Mouse (Mus musculus): ENCODE data around the gene Iqsec2. TPM values are rescaled to one million over a fixed set of nuclear protein-coding genes. Genes with fewer than 3 reads are reported as not detected.
A peak's percentile ranks its signal among the peaks of the same experiment; 100 is the strongest.

Gene Iqsec2
- polyA plus RNA-seq (2015; fragmentation: Nextera tagmentation; extraction: Ambion mirVana): 6.5 and 7.3 TPM in 2 replicates

DNA sequence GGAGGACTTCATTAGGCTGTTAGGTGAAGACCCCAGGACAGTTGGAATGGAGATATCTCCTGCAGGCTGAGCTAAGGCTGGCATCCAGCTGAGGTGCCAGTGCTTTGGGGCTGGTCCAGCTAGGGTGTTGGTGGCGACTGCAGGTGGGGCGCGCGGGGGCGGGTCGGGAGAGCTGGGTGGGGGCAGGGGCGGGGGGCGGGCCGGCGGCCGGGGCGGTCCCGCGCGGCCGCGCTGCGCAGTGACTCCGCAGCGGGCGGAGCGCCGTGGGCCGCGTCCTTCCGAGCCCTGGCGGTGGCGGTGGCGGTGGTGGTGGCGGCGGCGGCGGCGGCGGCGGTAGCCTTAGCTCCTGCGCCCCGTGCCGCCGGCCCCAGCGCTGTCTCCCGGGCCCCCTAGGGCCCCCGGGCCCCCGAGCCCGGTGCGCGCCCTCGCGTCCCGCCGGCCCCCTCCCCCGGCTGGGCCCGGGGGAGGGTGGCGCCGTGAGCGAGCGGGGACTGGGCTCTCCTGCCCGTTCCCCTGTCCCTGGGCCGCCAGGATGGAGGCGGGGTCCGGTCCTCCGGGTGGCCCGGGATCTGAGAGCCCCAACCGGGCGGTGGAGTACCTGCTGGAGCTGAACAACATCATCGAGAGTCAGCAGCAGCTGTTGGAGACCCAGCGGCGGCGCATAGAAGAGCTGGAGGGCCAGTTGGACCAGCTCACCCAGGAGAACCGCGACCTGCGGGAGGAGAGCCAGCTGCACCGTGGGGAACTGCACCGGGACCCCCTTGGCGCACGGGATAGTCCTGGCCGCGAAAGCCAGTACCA, at the start of gene Iqsec2:
TSS of gene Iqsec2 (plus strand) at position 328 of the 801 bp plus-strand sequence.
- Histone ChIP-seq H3K4me2 (replicated peaks; ENCODE audit: low read depth) (peak within 1 kb of the TSS; percentile 81), H3K4me3 (ENCODE audit: low read depth, low read length) (peak within 1 kb of the TSS; percentile 59), H3K36me3 (ENCODE audit: control insufficient read depth, insufficient read depth) (no peaks in the 10 kb centered on the region), H3K4me1 (replicated peaks; ENCODE audit: control insufficient read depth, insufficient read depth, low read length) (no peaks in the 10 kb centered on the region), H3K27me3 (replicated peaks; ENCODE audit: control insufficient read depth, insufficient read depth, low read length) (peaks cover 5% of the 10 kb centered on the region; the same call in 1 of the 2 replicates), H3K9me3 (ENCODE audit: control insufficient read depth) (no peaks in the 10 kb centered on the region), H3K9ac (ENCODE audit: low read depth, low read length) (peak within 1 kb of the TSS; percentile 50; the same call in 1 of the 2 replicates), H3K27ac (ENCODE audit: low read depth, low read length) (no peak within 1 kb of the TSS)
- peak; percentile 28; the same call in 1 of the 2 replicates for ATAC-seq
- 20% methylated on average over 22 of the region's 78 CpGs for WGBS
- no peak for TF ChIP-seq CTCF (IDR thresholded peaks at IDR 0.05; ENCODE audit: low read depth)

GRCm38 (mm10) chrX:152097572-152097971, 46.5 kb upstream of the Iqsec2 start:
- Histone ChIP-seq H3K4me1 (replicated peaks; ENCODE audit: control insufficient read depth, insufficient read depth, low read length) (no peaks in the 10 kb centered on the region), H3K9ac (ENCODE audit: low read depth, low read length) (no peak overlapping the region), H3K4me2 (replicated peaks; ENCODE audit: low read depth) (no peak overlapping the region), H3K9me3 (ENCODE audit: control insufficient read depth) (no peaks in the 10 kb centered on the region), H3K36me3 (ENCODE audit: control insufficient read depth, insufficient read depth) (no peaks in the 10 kb centered on the region), H3K27me3 (replicated peaks; ENCODE audit: control insufficient read depth, insufficient read depth, low read length) (0 out of 2 replicates have a peak, but pooled peaks cover 3% of the 10 kb centered on the region), H3K27ac (ENCODE audit: low read depth, low read length) (no peak overlapping the region), H3K4me3 (ENCODE audit: low read depth, low read length) (no peak overlapping the region)
- no peak for TF ChIP-seq CTCF (IDR thresholded peaks at IDR 0.05; ENCODE audit: low read depth)
- no peak for ATAC-seq
- 39% methylated on average over 1 of the region's 1 CpGs for WGBS

- Histone ChIP-seq H3K27me3 (replicated peaks; ENCODE audit: control insufficient read depth, insufficient read depth, low read length) (no peaks in the 10 kb centered on the region), H3K27ac (ENCODE audit: low read depth, low read length) (no peak overlapping the region), H3K36me3 (ENCODE audit: control insufficient read depth, insufficient read depth) (no peaks in the 10 kb centered on the region), H3K4me3 (ENCODE audit: low read depth, low read length) (no peak overlapping the region), H3K9me3 (ENCODE audit: control insufficient read depth) (no peaks in the 10 kb centered on the region), H3K9ac (ENCODE audit: low read depth, low read length) (no peak overlapping the region), H3K4me2 (replicated peaks; ENCODE audit: low read depth) (no peak overlapping the region), H3K4me1 (replicated peaks; ENCODE audit: control insufficient read depth, insufficient read depth, low read length) (no peaks in the 10 kb centered on the region)
- ATAC-seq: no peak
- WGBS: 78% methylated on average over 1 of the region's 1 CpGs
- TF ChIP-seq CTCF (IDR thresholded peaks at IDR 0.05; ENCODE audit: low read depth): no peak
Measured at GRCm38 (mm10) chrX:152121687-152122086, 22.4 kb upstream of the Iqsec2 start.

DNA sequence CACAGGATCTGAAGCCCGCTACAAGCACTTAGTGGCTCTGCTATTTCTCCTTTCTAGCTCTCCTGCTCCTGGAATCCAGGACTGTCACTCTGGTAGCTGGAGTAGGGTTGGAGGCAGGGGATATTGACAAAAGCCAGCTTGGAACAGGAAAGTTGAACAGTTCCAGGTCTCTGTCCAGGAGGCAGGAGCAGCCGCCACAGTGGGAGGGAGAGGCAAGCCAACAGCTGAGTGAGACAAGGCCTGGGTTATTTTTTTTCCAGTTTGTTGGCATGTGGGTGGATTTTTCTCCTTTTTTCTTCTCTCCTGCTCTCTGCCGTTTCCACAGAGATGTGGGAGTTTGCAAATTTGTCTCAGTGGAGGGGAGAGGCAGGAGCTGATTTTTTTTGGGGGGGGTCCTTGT, 13.3 kb upstream of the Iqsec2 start:
- Histone ChIP-seq H3K9ac (ENCODE audit: low read depth, low read length) (no peak overlapping the region), H3K4me3 (ENCODE audit: low read depth, low read length) (no peak overlapping the region), H3K36me3 (ENCODE audit: control insufficient read depth, insufficient read depth) (no peaks in the 10 kb centered on the region), H3K4me2 (replicated peaks; ENCODE audit: low read depth) (no peak overlapping the region), H3K27ac (ENCODE audit: low read depth, low read length) (no peak overlapping the region), H3K4me1 (replicated peaks; ENCODE audit: control insufficient read depth, insufficient read depth, low read length) (no peaks in the 10 kb centered on the region), H3K27me3 (replicated peaks; ENCODE audit: control insufficient read depth, insufficient read depth, low read length) (no peaks in the 10 kb centered on the region; the same call in 1 of the 2 replicates), H3K9me3 (ENCODE audit: control insufficient read depth) (no peaks in the 10 kb centered on the region)
- no peak for ATAC-seq
- WGBS: 54% methylated on average over 3 of the region's 3 CpGs
- no peak for TF ChIP-seq CTCF (IDR thresholded peaks at IDR 0.05; ENCODE audit: low read depth)

GRCm38 (mm10) chrX:152132029-152132428, 12.0 kb upstream of the Iqsec2 start:
- Histone ChIP-seq H3K36me3 (ENCODE audit: control insufficient read depth, insufficient read depth) (no peaks in the 10 kb centered on the region), H3K27me3 (replicated peaks; ENCODE audit: control insufficient read depth, insufficient read depth, low read length) (no peaks in the 10 kb centered on the region; the same call in 1 of the 2 replicates), H3K9me3 (ENCODE audit: control insufficient read depth) (no peaks in the 10 kb centered on the region), H3K4me3 (ENCODE audit: low read depth, low read length) (no peak overlapping the region), H3K9ac (ENCODE audit: low read depth, low read length) (no peak overlapping the region), H3K4me2 (replicated peaks; ENCODE audit: low read depth) (no peak overlapping the region), H3K27ac (ENCODE audit: low read depth, low read length) (no peak overlapping the region), H3K4me1 (replicated peaks; ENCODE audit: control insufficient read depth, insufficient read depth, low read length) (no peaks in the 10 kb centered on the region)
- WGBS: 93% methylated on average over 2 of the region's 2 CpGs
- TF ChIP-seq CTCF (IDR thresholded peaks at IDR 0.05; ENCODE audit: low read depth): peak; percentile 55
- no peak for ATAC-seq

DNA sequence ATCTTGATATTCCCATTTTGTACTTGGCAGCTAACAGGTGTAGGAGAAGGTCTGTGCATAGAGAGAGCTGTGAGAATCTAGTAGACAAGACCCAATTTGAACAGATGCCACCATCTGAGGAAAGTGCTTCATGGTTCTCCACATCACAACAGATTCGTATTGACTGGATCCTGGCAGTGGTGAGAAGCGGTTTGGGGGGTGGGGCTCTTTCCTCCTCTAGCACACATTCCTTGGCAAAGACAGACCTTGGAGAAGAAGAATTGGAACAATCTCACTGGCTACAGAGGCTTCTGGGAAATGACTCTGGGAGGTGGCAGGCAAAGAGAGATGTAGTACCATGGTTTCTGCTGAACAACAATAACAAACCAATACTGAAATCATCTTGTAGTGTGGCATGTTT, 8.9 kb upstream of the Iqsec2 start:
- no peak overlapping the region for H3K9ac ChIP-seq (ENCODE audit: low read depth, low read length)
- H3K36me3 ChIP-seq (ENCODE audit: control insufficient read depth, insufficient read depth): no peaks in the 10 kb centered on the region
- ATAC-seq: no peak
- H3K27ac ChIP-seq (ENCODE audit: low read depth, low read length): no peak overlapping the region
- H3K4me3 ChIP-seq (ENCODE audit: low read depth, low read length): no peak overlapping the region
- no peaks in the 10 kb centered on the region; the same call in 1 of the 2 replicates for H3K27me3 ChIP-seq (replicated peaks; ENCODE audit: control insufficient read depth, insufficient read depth, low read length)
- no peaks in the 10 kb centered on the region for H3K9me3 ChIP-seq (ENCODE audit: control insufficient read depth)
- H3K4me2 ChIP-seq (replicated peaks; ENCODE audit: low read depth): no peak overlapping the region
- 51% methylated on average over 2 of the region's 2 CpGs for WGBS
- TF ChIP-seq CTCF (IDR thresholded peaks at IDR 0.05; ENCODE audit: low read depth): no peak
- H3K4me1 ChIP-seq (replicated peaks; ENCODE audit: control insufficient read depth, insufficient read depth, low read length): no peaks in the 10 kb centered on the region

Data from intestine, postnatal 0 days (tissue).